Mouse (Mus musculus) embryonic fibroblast, embryonic 13.5 days (primary cell): ENCODE results near the gene Frmpd2.

ENCODE experiments used
- CTCF ChIP-seq: IDR thresholded peaks from 2 replicates; pipeline ENCODE4 v1.5.1; 2011; ENCODE audit warnings: mild to moderate bottlenecking, control low read depth, low read length, moderate library complexity, borderline replicate concordance; ENCODE audit not compliant: insufficient read depth
- POLR2A ChIP-seq: IDR thresholded peaks from 2 replicates; pipeline ENCODE4 v1.6.1; 2011; ENCODE audit warnings: low read depth, mild to moderate bottlenecking, control low read depth, low read length, moderate library complexity

DNA sequence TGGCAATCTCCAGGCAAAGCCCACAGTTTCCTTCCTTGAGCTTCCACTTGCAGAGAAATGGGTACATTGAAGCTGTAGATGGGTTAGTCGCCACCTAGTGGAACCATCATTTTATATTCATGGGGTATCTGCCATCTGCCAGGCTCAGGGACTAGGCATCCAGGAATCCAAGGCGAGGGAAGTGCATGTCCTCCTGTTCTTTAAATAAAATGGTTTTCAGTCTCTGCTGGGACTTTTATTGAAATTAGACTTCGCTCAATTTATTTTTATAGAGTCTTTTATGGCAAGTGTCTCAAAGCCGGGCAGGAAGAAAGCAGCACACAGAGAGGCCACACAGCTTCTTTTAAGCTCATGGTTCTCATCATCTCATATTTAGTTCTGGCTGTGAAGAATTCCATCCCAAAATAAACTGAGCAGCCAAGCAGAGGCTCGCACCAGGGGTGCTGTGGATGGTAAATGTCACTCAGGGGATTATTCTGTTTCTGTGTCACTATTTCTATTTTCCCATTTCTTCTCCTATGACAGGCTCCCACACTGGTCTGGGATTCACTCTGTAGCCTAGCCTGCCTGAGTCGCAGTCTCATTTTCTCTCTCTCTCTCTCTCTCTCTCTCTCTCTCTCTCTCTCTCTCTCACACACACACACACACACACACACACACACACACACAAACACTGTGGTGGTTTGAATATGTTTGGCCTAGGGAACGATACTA is 108.4 kb downstream of the Frmpd2 start:
- TF ChIP-seq CTCF (no peak), POLR2A (no peak)
